Mouse (Mus musculus): ENCODE measurements around the gene Gipc1. TPM values are rescaled to one million over a fixed set of nuclear protein-coding genes. Genes with fewer than 3 reads are reported as not detected.

The Gipc1 gene
- total and polyA plus RNA-seq, 2 experiments from 2014 or later = 74.2 to 111 TPM

DNA sequence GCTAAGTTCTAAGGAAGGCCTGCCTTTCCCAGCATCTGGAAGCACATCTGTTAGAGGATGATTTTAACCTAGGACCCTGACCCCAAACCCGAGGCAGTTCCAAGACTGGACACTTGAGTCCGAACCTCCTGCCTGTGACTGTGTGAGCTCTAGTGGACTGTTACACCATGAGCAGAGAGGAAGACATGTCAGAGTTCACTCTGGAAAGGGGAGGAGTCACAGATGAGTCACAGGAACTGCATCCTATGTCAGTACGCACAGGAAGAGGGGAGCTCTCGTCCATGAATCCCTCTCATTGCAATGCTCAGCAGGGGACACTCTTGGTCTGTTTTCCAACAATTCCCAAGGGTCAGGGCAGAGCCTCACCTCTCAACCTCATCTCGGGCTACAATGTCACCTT is 20.5 kb downstream of the Gipc1 start:
- Histone ChIP-seq H3K9me3 (ENCODE audit: low read length) (no peaks in the 10 kb centered on the region), H3K4me3 (ENCODE audit: low read depth, low read length) (no peak overlapping the region), H3K36me3 (ENCODE audit: insufficient read depth, low read length) (peaks cover 71% of the 10 kb centered on the region), H3K27me3 (ENCODE audit: insufficient read depth, low read length) (no peaks in the 10 kb centered on the region; the same call in 1 of the 2 replicates), H3K27ac (ENCODE audit: low read depth, low read length) (no peak overlapping the region), H3K9ac (replicated peaks; ENCODE audit: low read length, poor library complexity, severe bottlenecking) (no peak overlapping the region), H3K4me2 (ENCODE audit: low read depth, low read length, poor library complexity, severe bottlenecking) (no peak overlapping the region), H3K4me1 (ENCODE audit: insufficient read depth, low read length) (peaks cover 4% of the 10 kb centered on the region)
- no peak for TF ChIP-seq CTCF (IDR thresholded peaks at IDR 0.05)
- ATAC-seq (ENCODE audit: low FRiP score) = no peak
- 62% methylated on average over 5 of the region's 5 CpGs for WGBS
- DNase-seq (ENCODE audit: low spot score) = no peak

DNA sequence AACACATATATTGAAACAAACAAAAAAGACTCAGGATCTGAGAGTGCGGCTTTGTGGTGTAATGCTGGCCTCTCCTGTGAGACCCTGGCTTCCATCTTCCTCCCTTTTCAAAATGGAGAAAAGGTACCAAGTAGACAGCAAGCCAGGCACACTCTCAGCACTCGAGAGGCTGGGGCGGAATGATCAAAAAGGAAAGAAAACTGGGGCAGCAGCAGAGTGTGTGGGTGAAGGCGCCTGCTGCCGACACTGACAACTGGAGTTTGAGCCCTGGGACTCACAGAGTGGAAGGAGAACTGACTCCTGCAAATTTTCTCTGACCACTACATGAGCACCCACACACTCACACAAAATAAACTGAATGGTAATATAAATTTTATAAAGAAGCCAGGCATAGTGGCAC is 22.0 kb downstream of the Gipc1 start:
- Histone ChIP-seq H3K4me3 (ENCODE audit: low read depth, low read length) (no peak overlapping the region), H3K27ac (ENCODE audit: low read depth, low read length) (no peak overlapping the region), H3K4me2 (ENCODE audit: low read depth, low read length, poor library complexity, severe bottlenecking) (no peak overlapping the region), H3K27me3 (ENCODE audit: insufficient read depth, low read length) (no peaks in the 10 kb centered on the region), H3K36me3 (ENCODE audit: insufficient read depth, low read length) (peaks cover 83% of the 10 kb centered on the region), H3K9me3 (ENCODE audit: low read length) (no peaks in the 10 kb centered on the region), H3K9ac (replicated peaks; ENCODE audit: low read length, poor library complexity, severe bottlenecking) (no peak overlapping the region), H3K4me1 (ENCODE audit: insufficient read depth, low read length) (no peaks in the 10 kb centered on the region)
- DNase-seq (ENCODE audit: low spot score) (no peak), ATAC-seq (ENCODE audit: low FRiP score) (no peak)
- TF ChIP-seq CTCF (IDR thresholded peaks at IDR 0.05) = no peak
- 93% methylated on average over 5 of the region's 5 CpGs for WGBS

DNA sequence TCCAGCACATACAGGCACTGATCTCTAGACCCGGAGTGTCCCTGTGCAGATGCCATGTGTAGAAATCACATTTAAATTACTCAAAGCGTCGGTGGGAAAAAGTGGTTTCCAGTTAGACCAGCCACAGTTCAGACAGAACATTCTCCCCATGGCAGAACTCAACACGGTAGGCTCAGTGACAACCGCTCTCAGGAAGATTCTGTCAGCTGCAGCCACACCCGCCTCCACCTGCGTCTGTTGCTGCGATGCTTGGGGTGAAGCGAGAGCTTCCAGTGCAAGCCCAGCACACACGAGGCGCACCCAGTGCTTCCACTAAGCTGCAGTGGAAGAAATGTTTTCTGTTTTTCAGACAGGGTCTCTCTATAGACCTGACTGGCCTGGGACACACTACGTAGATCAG is 27.4 kb downstream of the Gipc1 start:
- no peak overlapping the region for H3K9ac ChIP-seq (replicated peaks; ENCODE audit: low read length, poor library complexity, severe bottlenecking)
- H3K36me3 ChIP-seq (ENCODE audit: insufficient read depth, low read length) = peaks cover 77% of the 10 kb centered on the region
- H3K9me3 ChIP-seq (ENCODE audit: low read length) = no peaks in the 10 kb centered on the region
- ATAC-seq (ENCODE audit: low FRiP score) (no peak), DNase-seq (ENCODE audit: low spot score) (no peak)
- H3K27ac ChIP-seq (ENCODE audit: low read depth, low read length) = no peak overlapping the region
- 95% methylated on average over 12 of the region's 12 CpGs for WGBS
- no peaks in the 10 kb centered on the region for H3K4me1 ChIP-seq (ENCODE audit: insufficient read depth, low read length)
- no peak overlapping the region for H3K4me2 ChIP-seq (ENCODE audit: low read depth, low read length, poor library complexity, severe bottlenecking)
- no peak overlapping the region for H3K4me3 ChIP-seq (ENCODE audit: low read depth, low read length)
- no peaks in the 10 kb centered on the region for H3K27me3 ChIP-seq (ENCODE audit: insufficient read depth, low read length)
- no peak for TF ChIP-seq CTCF (IDR thresholded peaks at IDR 0.05)

DNA sequence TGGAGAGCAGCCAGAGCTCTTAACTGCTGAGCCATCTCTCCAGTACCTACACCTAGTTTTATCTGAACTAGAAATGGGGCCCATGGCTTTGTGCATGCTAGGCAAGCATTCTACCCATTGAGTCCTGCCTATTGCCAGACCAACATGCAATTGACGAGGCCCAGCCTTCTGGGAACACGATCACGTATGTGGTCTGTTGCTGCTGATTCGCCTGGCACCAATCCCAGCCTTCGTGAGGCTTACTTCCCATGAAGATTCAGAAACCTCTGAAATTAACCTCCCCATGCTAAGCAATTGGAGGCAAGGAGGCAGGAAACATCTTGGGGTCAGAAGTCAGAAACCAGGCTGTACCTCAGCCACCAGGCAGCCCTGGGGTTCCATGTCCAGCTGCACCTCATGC is 28.1 kb downstream of the Gipc1 start:
- H3K9ac ChIP-seq (replicated peaks; ENCODE audit: low read length, poor library complexity, severe bottlenecking) = no peak overlapping the region
- 91% methylated on average over 5 of the region's 5 CpGs for WGBS
- no peaks in the 10 kb centered on the region for H3K27me3 ChIP-seq (ENCODE audit: insufficient read depth, low read length)
- no peak overlapping the region for H3K4me3 ChIP-seq (ENCODE audit: low read depth, low read length)
- H3K4me1 ChIP-seq (ENCODE audit: insufficient read depth, low read length) = no peaks in the 10 kb centered on the region
- no peak overlapping the region for H3K27ac ChIP-seq (ENCODE audit: low read depth, low read length)
- H3K9me3 ChIP-seq (ENCODE audit: low read length) = no peaks in the 10 kb centered on the region
- no peak for TF ChIP-seq CTCF (IDR thresholded peaks at IDR 0.05)
- no peak for ATAC-seq (ENCODE audit: low FRiP score)
- H3K36me3 ChIP-seq (ENCODE audit: insufficient read depth, low read length) = peaks cover 79% of the 10 kb centered on the region
- DNase-seq (ENCODE audit: low spot score) = no peak
- H3K4me2 ChIP-seq (ENCODE audit: low read depth, low read length, poor library complexity, severe bottlenecking) = no peak overlapping the region

- no peaks in the 10 kb centered on the region for H3K9me3 ChIP-seq (ENCODE audit: low read length)
- WGBS = 34% methylated on average over 6 of the region's 6 CpGs
- no peak for TF ChIP-seq CTCF (IDR thresholded peaks at IDR 0.05)
- H3K27me3 ChIP-seq (ENCODE audit: insufficient read depth, low read length) = no peaks in the 10 kb centered on the region
- no peak overlapping the region for H3K27ac ChIP-seq (ENCODE audit: low read depth, low read length)
- H3K9ac ChIP-seq (replicated peaks; ENCODE audit: low read length, poor library complexity, severe bottlenecking) = no peak overlapping the region
- ATAC-seq (ENCODE audit: low FRiP score) (no peak), DNase-seq (ENCODE audit: low spot score) (no peak)
- no peaks in the 10 kb centered on the region for H3K4me1 ChIP-seq (ENCODE audit: insufficient read depth, low read length)
- no peak overlapping the region for H3K4me3 ChIP-seq (ENCODE audit: low read depth, low read length)
- peaks cover 81% of the 10 kb centered on the region for H3K36me3 ChIP-seq (ENCODE audit: insufficient read depth, low read length)
- no peak overlapping the region for H3K4me2 ChIP-seq (ENCODE audit: low read depth, low read length, poor library complexity, severe bottlenecking)
Measured at GRCm38 (mm10) chr8:83681099-83681498, 28.6 kb downstream of the Gipc1 start.

DNA sequence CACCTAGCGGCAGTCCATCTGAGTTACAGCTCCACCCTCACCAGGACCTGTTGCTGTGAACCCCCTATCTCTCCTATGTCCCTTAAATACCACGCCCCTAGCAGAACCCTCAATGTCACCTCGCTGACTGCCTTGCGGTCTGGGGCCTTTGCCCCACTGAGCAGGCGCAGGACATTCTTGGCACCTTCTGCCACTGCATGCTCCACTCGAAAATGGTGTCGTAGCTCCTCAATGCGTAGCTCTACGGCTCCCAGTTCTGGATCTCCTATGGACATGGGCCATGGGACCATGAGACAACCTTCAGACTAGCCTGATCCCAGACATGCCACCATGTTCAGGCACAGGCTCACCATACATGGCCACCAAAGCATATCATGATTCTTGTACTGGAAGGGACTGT is 32.0 kb downstream of the Gipc1 start:
- Histone ChIP-seq H3K36me3 (ENCODE audit: insufficient read depth, low read length) (peaks cover 53% of the 10 kb centered on the region), H3K9me3 (ENCODE audit: low read length) (no peaks in the 10 kb centered on the region), H3K4me2 (ENCODE audit: low read depth, low read length, poor library complexity, severe bottlenecking) (no peak overlapping the region), H3K4me3 (ENCODE audit: low read depth, low read length) (no peak overlapping the region), H3K4me1 (ENCODE audit: insufficient read depth, low read length) (no peaks in the 10 kb centered on the region), H3K27me3 (ENCODE audit: insufficient read depth, low read length) (no peaks in the 10 kb centered on the region), H3K27ac (ENCODE audit: low read depth, low read length) (no peak overlapping the region), H3K9ac (replicated peaks; ENCODE audit: low read length, poor library complexity, severe bottlenecking) (no peak overlapping the region)
- DNase-seq (ENCODE audit: low spot score) (no peak), ATAC-seq (ENCODE audit: low FRiP score) (no peak)
- WGBS = 95% methylated on average over 9 of the region's 9 CpGs
- no peak for TF ChIP-seq CTCF (IDR thresholded peaks at IDR 0.05)

Measured in midbrain, postnatal 0 days (tissue).